Mouse (Mus musculus): ENCODE measurements at regions not wholly inside any gene's neighbourhood (a gene's known extent, or its start where the extent isn't known, plus 50 kb on each side); places are given as distances from the start of the nearest gene placed in this dataset.

GRCm38 (mm10) chr2:171237276-171237960 lies 505.8 kb downstream of the Dok5 start:
- TF ChIP-seq POLR2A (IDR thresholded peaks at IDR 0.05; ENCODE audit: borderline replicate concordance, extremely low read depth, low read depth, low read length) = no peak
- TF ChIP-seq CTCF (IDR thresholded peaks at IDR 0.05; ENCODE audit: insufficient read depth, low read length) = no peak

Measured in lung, adult 2 months (tissue).